Mouse (Mus musculus) layer of hippocampus, postnatal 25 days (tissue): ENCODE measurements at regions not wholly inside any gene's neighbourhood (a gene's known extent, or its start where the extent isn't known, plus 50 kb on each side); places are given as distances from the start of the nearest gene placed in this dataset.
A peak's percentile ranks its signal among the peaks of the same experiment; 100 is the strongest.

Experiments used
- DNase-seq, 2 experiments: peaks; one replicate each; pipeline ENCODE4 v3.0.0; 2022; ENCODE audit warnings: mixed read lengths in 2 of 2, low spot score in 1 of 2; ENCODE audit errors: extremely low spot score in 1 of 2

DNA sequence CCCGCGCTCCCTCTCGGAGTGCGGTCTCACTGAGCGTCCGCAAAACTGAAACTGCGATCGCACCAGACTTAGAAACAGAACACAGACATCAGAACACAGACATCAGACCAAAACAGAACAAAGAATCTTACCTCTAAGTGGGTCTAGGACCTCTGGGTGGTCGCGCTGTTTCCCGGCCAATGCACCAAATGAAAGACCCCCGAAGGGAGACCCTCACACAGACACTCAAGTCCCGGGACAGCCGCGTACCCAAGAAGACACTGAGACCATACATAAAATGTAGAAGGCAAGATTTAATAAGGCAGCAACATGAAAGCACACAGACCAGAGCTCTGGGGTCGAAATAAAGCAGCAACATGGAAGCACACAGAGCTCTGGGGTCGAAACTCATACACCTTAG is 341.1 kb downstream of the Gm21739 start:
- DNase-seq: peak in 1 of 2 experiments; percentile 3
